Mouse (Mus musculus) regulatory T cell (primary cell): ENCODE measurements at regions not wholly inside any gene's neighbourhood (a gene's known extent, or its start where the extent isn't known, plus 50 kb on each side); places are given as distances from the start of the nearest gene placed in this dataset.

Experiments
- in situ Hi-C: fragments of 300-600 bp; cut with MboI, MseI; formaldehyde crosslinking; loops from one replicate; pipeline ENCODE4 v1.15.1; 2025; ENCODE audit warnings: high pct_unique_total_duplicates

- in situ Hi-C loops: loop anchor here (5.0 to 10.0 kb wide), 2 partner anchors 138 to 665 kb away; partner anchors contain the start of gene Foxo1
These were observed 87.0 kb downstream of the Cog6 start for GRCm38 (mm10) chr3:52929827-52930605.

- in situ Hi-C loops: loop anchor here (5.0 to 10.0 kb wide), 2 partner anchors 135 to 663 kb away; partner anchors contain the start of gene Foxo1
These were observed 89.6 kb downstream of the Cog6 start for GRCm38 (mm10) chr3:52927361-52927841.

- in situ Hi-C loops: loop anchor here (5.0 to 10.0 kb wide), 2 partner anchors 134 to 662 kb away; partner anchors contain the start of gene Foxo1
These were observed 90.5 kb downstream of the Cog6 start for GRCm38 (mm10) chr3:52926549-52926948.

- in situ Hi-C loops: loop anchor here (5.0 to 10.0 kb wide), 2 partner anchors 133 to 660 kb away; partner anchors contain the start of gene Foxo1
These were observed 91.8 kb downstream of the Cog6 start for GRCm38 (mm10) chr3:52925223-52925622.

GRCm38 (mm10) chr3:52924631-52925030, 92.4 kb downstream of the Cog6 start:
- in situ Hi-C loops: loop anchor here (5.0 to 10.0 kb wide), 2 partner anchors 132 to 660 kb away; partner anchors contain the start of gene Foxo1

- in situ Hi-C loops: loop anchor here (10.0 kb wide), 1 partner anchor 659 kb away; the partner anchor contains the start of gene Foxo1
These were observed 93.0 kb downstream of the Cog6 start for GRCm38 (mm10) chr3:52923824-52924559.

- in situ Hi-C loops: loop anchor here (10.0 kb wide), 1 partner anchor 658 kb away; the partner anchor contains the start of gene Foxo1
These were observed 94.6 kb downstream of the Cog6 start for GRCm38 (mm10) chr3:52922411-52922810.

GRCm38 (mm10) chr3:52906823-52907564, 110.0 kb downstream of the Cog6 start:
- in situ Hi-C loops: no loop called here

GRCm38 (mm10) chr3:52904028-52904427, 113.0 kb downstream of the Cog6 start:
- in situ Hi-C loops: no loop called here

GRCm38 (mm10) chr3:52897665-52898064, 119.4 kb downstream of the Cog6 start:
- in situ Hi-C loops: no loop called here

- in situ Hi-C loops: no loop called here
These were observed 120.6 kb downstream of the Cog6 start for GRCm38 (mm10) chr3:52896462-52896861.

- in situ Hi-C loops: no loop called here
These were observed 121.3 kb downstream of the Cog6 start for GRCm38 (mm10) chr3:52895751-52896150.

- in situ Hi-C loops: no loop called here
These were observed 122.2 kb downstream of the Cog6 start for GRCm38 (mm10) chr3:52894812-52895211.

- in situ Hi-C loops: no loop called here
These were observed 127.8 kb downstream of the Cog6 start for GRCm38 (mm10) chr3:52889156-52889715.

GRCm38 (mm10) chr3:52881981-52882380, 135.1 kb downstream of the Cog6 start:
- in situ Hi-C loops: no loop called here

- in situ Hi-C loops: no loop called here
These were observed 135.9 kb downstream of the Cog6 start for GRCm38 (mm10) chr3:52881139-52881538.

GRCm38 (mm10) chr3:52879700-52880099, 137.3 kb downstream of the Cog6 start:
- in situ Hi-C loops: no loop called here

GRCm38 (mm10) chr3:52878334-52878733, 138.7 kb downstream of the Cog6 start:
- in situ Hi-C loops: no loop called here

- in situ Hi-C loops: loop anchor here (25.0 kb wide), 2 partner anchors 90 to 590 kb away; partner anchors contain the start of genes Nhlrc3 and Proser1
These were observed 144.8 kb downstream of the Cog6 start for GRCm38 (mm10) chr3:52872260-52872659.

GRCm38 (mm10) chr3:52863146-52863849, 153.7 kb downstream of the Cog6 start:
- in situ Hi-C loops: loop anchor here (25.0 kb wide), 2 partner anchors 99 to 599 kb away; partner anchors contain the start of genes Nhlrc3 and Proser1
